Comparison of ENCODE assay signal across 10 mouse cellular contexts in the genomic region with DNA sequence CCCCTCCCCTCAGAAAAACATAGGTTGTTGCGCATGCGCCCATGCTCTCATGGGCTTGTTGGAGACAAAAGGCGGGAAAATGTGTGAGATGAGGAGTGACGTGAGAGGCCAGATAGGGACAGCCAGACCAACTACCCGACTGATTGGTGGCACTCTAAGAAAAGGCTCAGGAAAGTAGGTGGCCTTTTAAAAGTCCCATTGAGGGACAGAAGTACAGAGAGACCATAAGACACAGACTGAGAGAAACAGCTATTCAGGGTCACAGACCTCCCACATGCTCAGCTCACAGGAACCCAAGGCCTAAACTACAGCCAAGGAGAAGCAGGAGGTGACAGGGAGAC. TPM values are rescaled to one million over a fixed set of nuclear protein-coding genes. Genes with fewer than 3 reads are reported as not detected.
DNase-seq lines count a peak whose midpoint lies in the region; ATAC-seq and TF ChIP-seq lines count a peak whose summit lies in the region.
"Had no signal": no experiment of that assay in that cellular context is flagged by ENCODE, and none has a peak within 500 bp of the region (broad histone marks: within the 10 kb centered on the region; RNA-seq: fewer than 3 reads in every experiment).

No protein-coding gene starts in this region.

- CTCF ChIA-PET in Patski (lab: Charles Lee): no interaction called here

- H3K36me3 ChIP-seq in heart, postnatal 0 days (replicated peaks; ENCODE audit: control insufficient read depth, insufficient read depth, low read length): no peaks in the 10 kb centered on the region
- no peaks in the 10 kb centered on the region for H3K36me3 ChIP-seq in embryonic facial prominence, embryonic 14.5 days (ENCODE audit: control insufficient read depth, insufficient read depth, low read length)
- H3K36me3 ChIP-seq in liver, embryonic 16.5 days (ENCODE audit: control insufficient read depth, insufficient read depth): no peaks in the 10 kb centered on the region

- TF ChIP-seq EP300 in heart, postnatal 0 days (IDR thresholded peaks at IDR 0.05; ENCODE audit: low read depth): no peak

- peak overlapping the region; percentile 37; the same call in 1 of the 2 replicates for H3K4me3 ChIP-seq in heart, postnatal 0 days (ENCODE audit: low read depth, low read length)
- peak overlapping the region; percentile 30; the same call in 1 of the 2 replicates for H3K4me3 ChIP-seq in embryonic facial prominence, embryonic 14.5 days (ENCODE audit: low read depth, low read length)
- peak overlapping the region; percentile 37 for H3K4me3 ChIP-seq in liver, embryonic 16.5 days (ENCODE audit: low read depth, low read length)

- 0 out of 2 replicates have a peak, but pooled peaks cover 8% of the 10 kb centered on the region for H3K27me3 ChIP-seq in heart, postnatal 0 days (ENCODE audit: control insufficient read depth, insufficient read depth, low read length)
- peaks cover 11% of the 10 kb centered on the region for H3K27me3 ChIP-seq in Patski
- no peaks in the 10 kb centered on the region for H3K27me3 ChIP-seq in embryonic facial prominence, embryonic 14.5 days (replicated peaks; ENCODE audit: control insufficient read depth, insufficient read depth, low read length)
- no peaks in the 10 kb centered on the region; the same call in none of the 2 replicates for H3K27me3 ChIP-seq in liver, embryonic 16.5 days (ENCODE audit: control insufficient read depth, insufficient read depth, low read depth, low read length)

- no peaks in the 10 kb centered on the region for H3K9me3 ChIP-seq in heart, postnatal 0 days (replicated peaks; ENCODE audit: control insufficient read depth, low read length)
- H3K9me3 ChIP-seq in embryonic facial prominence, embryonic 14.5 days (ENCODE audit: control insufficient read depth, low read length): no peaks in the 10 kb centered on the region
- no peaks in the 10 kb centered on the region for H3K9me3 ChIP-seq in liver, embryonic 16.5 days (replicated peaks; ENCODE audit: control insufficient read depth, low read length)

- under 1% methylated on average over 5 of the region's 5 CpGs for WGBS in heart, postnatal 0 days
- 3% methylated on average over 5 of the region's 5 CpGs for WGBS in embryonic facial prominence, embryonic 14.5 days
- 3% methylated on average over 5 of the region's 5 CpGs for WGBS in liver, embryonic 16.5 days (ENCODE audit: insufficient replicate concordance)

- no peak for DNase-seq in heart, postnatal 0 days (ENCODE audit: low spot score)
- no peak for DNase-seq in heart, adult 18-20 months
- no peak for DNase-seq in Patski (ENCODE audit: low read depth, low spot score)
- DNase-seq in embryonic facial prominence, embryonic 14.5 days (ENCODE audit: low spot score): no peak
- DNase-seq in ovary, adult 18-20 months (ENCODE audit: low spot score): no peak
- no peak for DNase-seq in adrenal gland, postnatal 25 days

- no peak; the same call in 1 of the 2 replicates for ATAC-seq in heart, postnatal 0 days (ENCODE audit: insufficient read depth, low read depth)
- ATAC-seq in Patski: peak; percentile 12
- ATAC-seq in embryonic facial prominence, embryonic 14.5 days (ENCODE audit: low read depth): no peak; the same call in 1 of the 2 replicates
- ATAC-seq in liver, embryonic 16.5 days (ENCODE audit: low read depth): no peak
- ATAC-seq in erythroid progenitor cell, adult 5-6 weeks (replicated peaks; ENCODE audit: low FRiP score, poor library complexity, severe bottlenecking): no peak

- no peak for TF ChIP-seq CTCF in heart, postnatal 0 days (IDR thresholded peaks at IDR 0.05; ENCODE audit: low read depth)
- no peak for TF ChIP-seq CTCF in Patski (IDR thresholded peaks at IDR 0.05)

- in situ Hi-C loops in Patski (cut with MboI; ENCODE audit: low pct_unique_long_range_greater_than_20kb): no loop called here

- H3K9ac ChIP-seq in heart, postnatal 0 days (replicated peaks; ENCODE audit: low read depth, low read length): no peak overlapping the region
- H3K9ac ChIP-seq in embryonic facial prominence, embryonic 14.5 days (ENCODE audit: low read depth, low read length): no peak overlapping the region
- H3K9ac ChIP-seq in liver, embryonic 16.5 days (ENCODE audit: low read depth, low read length): no peak overlapping the region

- no peak overlapping the region for H3K4me2 ChIP-seq in heart, postnatal 0 days (ENCODE audit: low read depth, low read length)
- H3K4me2 ChIP-seq in embryonic facial prominence, embryonic 14.5 days (ENCODE audit: low read depth, low read length): peak overlapping the region; percentile 58; the same call in 1 of the 2 replicates
- H3K4me2 ChIP-seq in liver, embryonic 16.5 days (ENCODE audit: low read depth, low read length): peak overlapping the region; percentile 51

- POLR2A ChIA-PET in Patski (lab: Charles Lee): no interaction called here

- no peak overlapping the region for H3K27ac ChIP-seq in heart, postnatal 0 days (ENCODE audit: low read depth)
- H3K27ac ChIP-seq in embryonic facial prominence, embryonic 14.5 days (replicated peaks; ENCODE audit: low read depth, low read length): no peak overlapping the region
- no peak overlapping the region for H3K27ac ChIP-seq in liver, embryonic 16.5 days (ENCODE audit: low read length)

- H3K4me1 ChIP-seq in heart, postnatal 0 days (ENCODE audit: control insufficient read depth, insufficient read depth): no peaks in the 10 kb centered on the region
- H3K4me1 ChIP-seq in embryonic facial prominence, embryonic 14.5 days (ENCODE audit: control insufficient read depth, insufficient read depth, low read length): no peaks in the 10 kb centered on the region
- H3K4me1 ChIP-seq in liver, embryonic 16.5 days (ENCODE audit: control insufficient read depth, low read depth, low read length): peaks cover 3% of the 10 kb centered on the region; the same call in 1 of the 2 replicates

RNA-seq across cellular contexts. Expression of a gene that starts 20.4 kb away (rescaled TPM):
- total RNA-seq in heart, postnatal 0 days (2014; rRNA removed; ENCODE audit: low replicate concordance): not detected in 2 replicates
- polyA plus RNA-seq in heart, postnatal 0 days (2015; fragmentation: Nextera tagmentation; extraction: Ambion mirVana): 0.14 and 0.52 TPM in 2 replicates
- total RNA-seq in heart, adult 18-20 months (2021): under 1 TPM; 0.30 to 0.31 TPM
- polyA plus RNA-seq in Patski (2021): 0.98 TPM
- 0.33 and 0.80 TPM in 2 replicates for polyA plus RNA-seq in embryonic facial prominence, embryonic 14.5 days (2014; fragmentation: Nextera tagmentation; extraction: Ambion mirVana)
- 0.20 TPM in 1 of 2 replicates, not detected in the other for polyA plus RNA-seq in liver, embryonic 16.5 days (2015; fragmentation: Nextera tagmentation; extraction: Ambion mirVana)
- total RNA-seq in erythroid progenitor cell, adult 5-6 weeks (2015; ENCODE audit: low replicate concordance): not detected in 2 replicates
- total RNA-seq in erythroid progenitor cell, adult 5-6 weeks (2017; ENCODE audit: low replicate concordance): not detected in 2 replicates
- 2.3 TPM in 1 of 2 replicates, not detected in the other for total RNA-seq in adrenal gland, postnatal 25 days (2021)
- total RNA-seq: monocyte, adult 5-6 weeks had no signal
- polyA plus RNA-seq: inflammation-experienced regulatory T-cells, adult 6 months had no signal

RNA-seq across cellular contexts. Expression of a gene that starts 22.1 kb away (rescaled TPM):
- total RNA-seq in heart, postnatal 0 days (2014; rRNA removed; ENCODE audit: low replicate concordance): 0.58 and 3.1 TPM in 2 replicates
- 0.81 and 0.86 TPM in 2 replicates for polyA plus RNA-seq in heart, postnatal 0 days (2015; fragmentation: Nextera tagmentation; extraction: Ambion mirVana)
- total RNA-seq in heart, adult 18-20 months (2021): 1 to 10 TPM; 2.3 to 2.9 TPM
- polyA plus RNA-seq in Patski (2021): 6.4 TPM
- 2.4 and 2.6 TPM in 2 replicates for polyA plus RNA-seq in embryonic facial prominence, embryonic 14.5 days (2014; fragmentation: Nextera tagmentation; extraction: Ambion mirVana)
- 0.04 TPM in 1 of 2 replicates, not detected in the other for polyA plus RNA-seq in liver, embryonic 16.5 days (2015; fragmentation: Nextera tagmentation; extraction: Ambion mirVana)
- not detected in 2 replicates for total RNA-seq in erythroid progenitor cell, adult 5-6 weeks (2015; ENCODE audit: low replicate concordance)
- total RNA-seq in erythroid progenitor cell, adult 5-6 weeks (2017; ENCODE audit: low replicate concordance): not detected in 2 replicates
- total RNA-seq in adrenal gland, postnatal 25 days (2021): 4.1 and 5.7 TPM in 2 replicates
- total RNA-seq: monocyte, adult 5-6 weeks had no signal
- polyA plus RNA-seq: inflammation-experienced regulatory T-cells, adult 6 months had no signal

RNA-seq across cellular contexts. Expression of a gene that starts 22.8 kb away (rescaled TPM):
- 55.6 and 89.5 TPM in 2 replicates for total RNA-seq in heart, postnatal 0 days (2014; rRNA removed; ENCODE audit: low replicate concordance)
- polyA plus RNA-seq in heart, postnatal 0 days (2015; fragmentation: Nextera tagmentation; extraction: Ambion mirVana): 2.8 TPM in 2 replicates
- total RNA-seq in heart, adult 18-20 months (2021): 10 to 100 TPM; 31.2 to 66.0 TPM
- polyA plus RNA-seq in Patski (2021): 0.03 TPM
- 1.8 and 2.1 TPM in 2 replicates for polyA plus RNA-seq in embryonic facial prominence, embryonic 14.5 days (2014; fragmentation: Nextera tagmentation; extraction: Ambion mirVana)
- not detected in 2 replicates for polyA plus RNA-seq in liver, embryonic 16.5 days (2015; fragmentation: Nextera tagmentation; extraction: Ambion mirVana)
- total RNA-seq in erythroid progenitor cell, adult 5-6 weeks (2015; ENCODE audit: low replicate concordance): not detected in 2 replicates
- not detected in 2 replicates for total RNA-seq in erythroid progenitor cell, adult 5-6 weeks (2017; ENCODE audit: low replicate concordance)
- 4.3 and 5.8 TPM in 2 replicates for total RNA-seq in adrenal gland, postnatal 25 days (2021)
- total RNA-seq: monocyte, adult 5-6 weeks had no signal
- polyA plus RNA-seq: inflammation-experienced regulatory T-cells, adult 6 months had no signal

RNA-seq across cellular contexts. Expression of a gene that starts 59.2 kb away (rescaled TPM):
- 7.5 TPM in 1 of 2 replicates, not detected in the other for total RNA-seq in heart, postnatal 0 days (2014; rRNA removed; ENCODE audit: low replicate concordance)
- 0.40 and 0.86 TPM in 2 replicates for polyA plus RNA-seq in heart, postnatal 0 days (2015; fragmentation: Nextera tagmentation; extraction: Ambion mirVana)
- 1 to 10 TPM in 1 of 2 experiments, under 1 TPM in 1; 0.41 to 1.4 TPM for total RNA-seq in heart, adult 18-20 months (2021)
- polyA plus RNA-seq in Patski (2021): not detected
- polyA plus RNA-seq in embryonic facial prominence, embryonic 14.5 days (2014; fragmentation: Nextera tagmentation; extraction: Ambion mirVana): 0.43 and 0.47 TPM in 2 replicates
- 19.4 and 23.5 TPM in 2 replicates for polyA plus RNA-seq in liver, embryonic 16.5 days (2015; fragmentation: Nextera tagmentation; extraction: Ambion mirVana)
- not detected in 2 replicates for total RNA-seq in erythroid progenitor cell, adult 5-6 weeks (2015; ENCODE audit: low replicate concordance)
- 1.4 TPM in 1 of 2 replicates, not detected in the other for total RNA-seq in erythroid progenitor cell, adult 5-6 weeks (2017; ENCODE audit: low replicate concordance)
- total RNA-seq in adrenal gland, postnatal 25 days (2021): 0.61 and 1.9 TPM in 2 replicates
- total RNA-seq: monocyte, adult 5-6 weeks had no signal
- polyA plus RNA-seq: inflammation-experienced regulatory T-cells, adult 6 months had no signal
